Mouse (Mus musculus) heart, embryonic 16.5 days (tissue): ENCODE measurements at regions not wholly inside any gene's neighbourhood (a gene's known extent, or its start where the extent isn't known, plus 50 kb on each side); places are given as distances from the start of the nearest gene placed in this dataset.

Experiments used
- ATAC-seq: fragments of 200-750 bp; cut with Nextera tagmentation; replicated peaks from 2 replicates; pipeline ENCODE4 v1.8.0; 2017; ENCODE audit warnings: moderate number of reproducible peaks; ENCODE audit not compliant: insufficient read depth, low FRiP score; ENCODE audit errors: extremely low read depth
- H3K27ac ChIP-seq: fragments of 300-500 bp; sonication (generic); 2 replicates; pipeline ENCODE4 v1.5.1; 2014; ENCODE audit warnings: mild to moderate bottlenecking, low read length, control low read depth, moderate library complexity
- H3K27me3 ChIP-seq: fragments of 300-500 bp; sonication (generic); 2 replicates; pipeline ENCODE4 v1.6.1; 2014; ENCODE audit warnings: low read length, mixed read lengths; ENCODE audit not compliant: control insufficient read depth, insufficient read depth
- H3K36me3 ChIP-seq: fragments of 300-500 bp; sonication (generic); 2 replicates; pipeline ENCODE4 v1.6.1; 2014; ENCODE audit not compliant: control insufficient read depth, insufficient read depth
- H3K4me1 ChIP-seq: fragments of 300-500 bp; sonication (generic); 2 replicates; pipeline ENCODE4 v1.6.1; 2014; ENCODE audit warnings: low read length, mixed read lengths; ENCODE audit not compliant: control insufficient read depth, insufficient read depth
- H3K4me2 ChIP-seq: fragments of 300-500 bp; sonication (generic); 2 replicates; pipeline ENCODE4 v1.6.1; 2014; ENCODE audit warnings: low read depth, mild to moderate bottlenecking, control low read depth, low read length
- H3K4me3 ChIP-seq: fragments of 300-500 bp; sonication (generic); 2 replicates; pipeline ENCODE4 v1.5.1; 2014; ENCODE audit warnings: mild to moderate bottlenecking, control low read depth, low read length
- H3K9ac ChIP-seq: fragments of 300-500 bp; sonication (generic); 2 replicates; pipeline ENCODE4 v1.6.1; 2014; ENCODE audit warnings: low read length, control low read depth
- H3K9me3 ChIP-seq: fragments of 300-500 bp; sonication (generic); replicated peaks from 2 replicates; pipeline ENCODE4 v1.6.1; 2016; ENCODE audit warnings: low read length; ENCODE audit not compliant: control insufficient read depth
- WGBS: fragments of 180-500 bp; shearing (Covaris S2); extraction: QIAGEN DNeasy Blood & Tissue Kit; methylation state at CpG from one replicate; pipeline ENCODE4 v1.1.7; 2014; 5-methylcytosine and 5-hydroxymethylcytosine counted together

GRCm38 (mm10) chr2:50759016-50759415 lies 389.9 kb downstream of the Rnd3 start:
- Histone ChIP-seq H3K9me3 (no peaks in the 10 kb centered on the region), H3K4me2 (no peak overlapping the region), H3K4me1 (no peaks in the 10 kb centered on the region), H3K27me3 (no peaks in the 10 kb centered on the region), H3K36me3 (no peaks in the 10 kb centered on the region), H3K9ac (no peak overlapping the region), H3K4me3 (no peak overlapping the region), H3K27ac (no peak overlapping the region)
- WGBS, result 67% methylated on average over 2 of the region's 2 CpGs
- no peak for ATAC-seq

GRCm38 (mm10) chr2:50757837-50758541 lies 390.9 kb downstream of the Rnd3 start:
- H3K4me3 ChIP-seq, result no peak overlapping the region
- H3K9me3 ChIP-seq, result no peaks in the 10 kb centered on the region
- no peak overlapping the region for H3K4me2 ChIP-seq
- no peaks in the 10 kb centered on the region for H3K27me3 ChIP-seq
- H3K4me1 ChIP-seq, result no peaks in the 10 kb centered on the region
- no peak overlapping the region for H3K27ac ChIP-seq
- H3K9ac ChIP-seq, result no peak overlapping the region
- 83% methylated on average over 21 of the region's 21 CpGs for WGBS
- no peaks in the 10 kb centered on the region for H3K36me3 ChIP-seq
- no peak for ATAC-seq

GRCm38 (mm10) chr2:50755616-50756450 lies 393.1 kb downstream of the Rnd3 start:
- Histone ChIP-seq H3K4me1 (no peaks in the 10 kb centered on the region; the same call in 1 of the 2 replicates), H3K9ac (no peak overlapping the region), H3K36me3 (no peaks in the 10 kb centered on the region), H3K27ac (no peak overlapping the region), H3K4me2 (no peak overlapping the region), H3K4me3 (no peak overlapping the region), H3K27me3 (no peaks in the 10 kb centered on the region), H3K9me3 (no peaks in the 10 kb centered on the region)
- no peak for ATAC-seq
- WGBS, result 70% methylated on average over 9 of the region's 9 CpGs

- Histone ChIP-seq H3K4me2 (no peak overlapping the region), H3K9ac (no peak overlapping the region), H3K36me3 (no peaks in the 10 kb centered on the region), H3K9me3 (no peaks in the 10 kb centered on the region), H3K27me3 (no peaks in the 10 kb centered on the region), H3K27ac (no peak overlapping the region), H3K4me1 (no peaks in the 10 kb centered on the region; the same call in 1 of the 2 replicates), H3K4me3 (no peak overlapping the region)
- WGBS, result 69% methylated on average over 6 of the region's 6 CpGs
- ATAC-seq, result no peak
These were observed 393.8 kb downstream of the Rnd3 start for GRCm38 (mm10) chr2:50755160-50755559.

- Histone ChIP-seq H3K9ac (no peak overlapping the region), H3K4me1 (no peaks in the 10 kb centered on the region; the same call in 1 of the 2 replicates), H3K27me3 (no peaks in the 10 kb centered on the region), H3K4me2 (peak overlapping the region; percentile 34; the same call in 1 of the 2 replicates), H3K36me3 (no peaks in the 10 kb centered on the region), H3K27ac (no peak overlapping the region), H3K9me3 (no peaks in the 10 kb centered on the region), H3K4me3 (no peak overlapping the region)
- WGBS, result 46% methylated on average over 9 of the region's 9 CpGs
- no peak for ATAC-seq
These were observed 396.5 kb downstream of the Rnd3 start for GRCm38 (mm10) chr2:50752408-50752807.

GRCm38 (mm10) chr2:50750799-50751198 lies 398.1 kb downstream of the Rnd3 start:
- Histone ChIP-seq H3K9ac (no peak overlapping the region), H3K27ac (no peak overlapping the region), H3K27me3 (no peaks in the 10 kb centered on the region), H3K4me1 (no peaks in the 10 kb centered on the region; the same call in 1 of the 2 replicates), H3K36me3 (no peaks in the 10 kb centered on the region), H3K4me3 (no peak overlapping the region), H3K9me3 (no peaks in the 10 kb centered on the region), H3K4me2 (no peak overlapping the region)
- no peak for ATAC-seq
- WGBS, result 75% methylated on average over 5 of the region's 5 CpGs

- H3K4me2 ChIP-seq, result no peak overlapping the region
- no peaks in the 10 kb centered on the region for H3K36me3 ChIP-seq
- WGBS, result 88% methylated on average over 13 of the region's 13 CpGs
- no peak overlapping the region for H3K27ac ChIP-seq
- no peak for ATAC-seq
- H3K9me3 ChIP-seq, result no peaks in the 10 kb centered on the region
- H3K27me3 ChIP-seq, result no peaks in the 10 kb centered on the region
- no peak overlapping the region for H3K9ac ChIP-seq
- no peak overlapping the region for H3K4me3 ChIP-seq
- no peaks in the 10 kb centered on the region for H3K4me1 ChIP-seq
These were observed 404.2 kb downstream of the Rnd3 start for GRCm38 (mm10) chr2:50744625-50745214.

- WGBS, result 95% methylated on average over 3 of the region's 3 CpGs
- ATAC-seq, result no peak
These were observed 405.1 kb downstream of the Rnd3 start for GRCm38 (mm10) chr2:50743785-50744258.

GRCm38 (mm10) chr2:50742421-50742820 lies 406.5 kb downstream of the Rnd3 start:
- Histone ChIP-seq H3K9me3 (no peaks in the 10 kb centered on the region), H3K4me3 (no peak overlapping the region), H3K36me3 (no peaks in the 10 kb centered on the region), H3K27ac (no peak overlapping the region), H3K27me3 (no peaks in the 10 kb centered on the region), H3K9ac (no peak overlapping the region), H3K4me2 (no peak overlapping the region), H3K4me1 (no peaks in the 10 kb centered on the region)
- no peak for ATAC-seq
- WGBS, result 72% methylated on average over 2 of the region's 2 CpGs

More at GRCm38 (mm10) chr2:50743785-50744258, 405.1 kb downstream of the Rnd3 start:
- H3K4me1 ChIP-seq, result no peaks in the 10 kb centered on the region
- no peaks in the 10 kb centered on the region for H3K9me3 ChIP-seq
- no peak overlapping the region for H3K27ac ChIP-seq
- no peaks in the 10 kb centered on the region for H3K27me3 ChIP-seq
- H3K4me3 ChIP-seq, result no peak overlapping the region
- no peak overlapping the region for H3K4me2 ChIP-seq
- H3K9ac ChIP-seq, result no peak overlapping the region
- H3K36me3 ChIP-seq, result no peaks in the 10 kb centered on the region
